In genomic region chr7:127194633-127195029, GRCm38 (mm10) we compare ENCODE assay signal across 8 mouse cellular contexts. TPM values are rescaled to one million over a fixed set of nuclear protein-coding genes. Genes with fewer than 3 reads are reported as not detected.
DNase-seq lines count a peak whose midpoint lies in the region; ATAC-seq and TF ChIP-seq lines count a peak whose summit lies in the region.

No protein-coding gene starts in this region.

- H3K9me3 ChIP-seq in limb, embryonic 14.5 days (ENCODE audit: control insufficient read depth, low read length): no peaks in the 10 kb centered on the region
- no peaks in the 10 kb centered on the region for H3K9me3 ChIP-seq in stomach, postnatal 0 days (ENCODE audit: control insufficient read depth, low read length)

- no peak overlapping the region for H3K27ac ChIP-seq in testis, adult 2 months (ENCODE audit: control insufficient read depth, insufficient read depth, low read depth, low read length)
- H3K27ac ChIP-seq in limb, embryonic 14.5 days (replicated peaks; ENCODE audit: low read depth, low read length): no peak overlapping the region
- H3K27ac ChIP-seq in stomach, postnatal 0 days (replicated peaks): no peak overlapping the region

- H3K36me3 ChIP-seq in testis, adult 2 months (ENCODE audit: control insufficient read depth, insufficient read depth, low read length): peaks cover 4% of the 10 kb centered on the region; the same call in 1 of the 2 replicates
- H3K36me3 ChIP-seq in limb, embryonic 14.5 days (ENCODE audit: control insufficient read depth, insufficient read depth, low read length): peaks cover 67% of the 10 kb centered on the region
- H3K36me3 ChIP-seq in stomach, postnatal 0 days (ENCODE audit: control insufficient read depth, insufficient read depth, low read length): peaks cover 17% of the 10 kb centered on the region; the same call in 1 of the 2 replicates

- H3K9ac ChIP-seq in limb, embryonic 14.5 days (ENCODE audit: low read depth, low read length, severe bottlenecking): peak overlapping the region; percentile 65
- no peak overlapping the region; the same call in 1 of the 2 replicates for H3K9ac ChIP-seq in stomach, postnatal 0 days (ENCODE audit: low read length)

- peak overlapping the region; percentile 61 for H3K4me2 ChIP-seq in limb, embryonic 14.5 days (replicated peaks; ENCODE audit: low read depth, low read length, severe bottlenecking)
- H3K4me2 ChIP-seq in stomach, postnatal 0 days (replicated peaks; ENCODE audit: low read depth): peak overlapping the region; percentile 70

- H3K4me1 ChIP-seq in testis, adult 2 months (ENCODE audit: control insufficient read depth, insufficient read depth, low read length): peaks cover 10% of the 10 kb centered on the region
- H3K4me1 ChIP-seq in limb, embryonic 14.5 days (ENCODE audit: control insufficient read depth, insufficient read depth, low read length): peaks cover 14% of the 10 kb centered on the region; the same call in 1 of the 2 replicates
- H3K4me1 ChIP-seq in stomach, postnatal 0 days (replicated peaks; ENCODE audit: control insufficient read depth, insufficient read depth): peaks cover 3% of the 10 kb centered on the region; the same call in 1 of the 2 replicates

- 75% methylated on average over 7 of the region's 7 CpGs for WGBS in limb, embryonic 14.5 days
- WGBS in stomach, postnatal 0 days: 60% methylated on average over 7 of the region's 7 CpGs

- TF ChIP-seq EP300 in stomach, postnatal 0 days (optimal IDR thresholded peaks at IDR 0.05): no peak

- no peak for ATAC-seq in limb, embryonic 14.5 days (ENCODE audit: low FRiP score, low read depth)
- no peak for ATAC-seq in stomach, postnatal 0 days (ENCODE audit: low FRiP score, low TSS enrichment)

- H3K4me3 ChIP-seq in testis, adult 2 months (ENCODE audit: control insufficient read depth, low read depth, low read length): peak overlapping the region; percentile 0
- H3K4me3 ChIP-seq in limb, embryonic 14.5 days (replicated peaks; ENCODE audit: low read length): peak overlapping the region; percentile 59
- peak overlapping the region; percentile 64 for H3K4me3 ChIP-seq in stomach, postnatal 0 days (ENCODE audit: low read depth, low read length)

- DNase-seq in cerebellum, adult 9-10 months: peak; percentile 45
- DNase-seq in cerebellum, postnatal 10 days: no peak
- no peak for DNase-seq in testis, postnatal 14 days (ENCODE audit: low spot score)
- no peak for DNase-seq in limb, embryonic 14.5 days (ENCODE audit: low spot score)
- no peak for DNase-seq in stomach, postnatal 0 days (ENCODE audit: low spot score)
- DNase-seq in MN1 (ENCODE audit: low spot score): no peak
- DNase-seq in right cerebral cortex, adult 18-20 months: no peak

- TF ChIP-seq CTCF in testis, adult 2 months (IDR thresholded peaks at IDR 0.05; ENCODE audit: control insufficient read depth, insufficient read depth, insufficient replicate concordance, low read depth, low read length): no peak
- no peak for TF ChIP-seq CTCF in stomach, postnatal 0 days (IDR thresholded peaks at IDR 0.05; ENCODE audit: low read depth)

- no peak for TF ChIP-seq POLR2A in testis, adult 2 months (IDR thresholded peaks at IDR 0.05; ENCODE audit: control insufficient read depth, low read depth, low read length)
- TF ChIP-seq POLR2A in limb, embryonic 14.5 days (IDR thresholded peaks at IDR 0.05; ENCODE audit: borderline replicate concordance, extremely low read depth, insufficient read depth, insufficient read length): no peak

- no peaks in the 10 kb centered on the region for H3K27me3 ChIP-seq in testis, adult 2 months (ENCODE audit: control insufficient read depth, insufficient read depth, low read length)
- H3K27me3 ChIP-seq in limb, embryonic 14.5 days (ENCODE audit: control insufficient read depth, insufficient read depth, low read length): no peaks in the 10 kb centered on the region
- H3K27me3 ChIP-seq in stomach, postnatal 0 days (ENCODE audit: control insufficient read depth, insufficient read depth, low read length): no peaks in the 10 kb centered on the region

RNA-seq across cellular contexts. Expression of gene Cd2bp2, which starts 1.2 kb away (rescaled TPM):
- 19.6 and 27.8 TPM in 2 replicates for polyA plus RNA-seq in testis, adult 2 months (2012; rRNA removed)
- 84.2 and 110 TPM in 2 replicates for polyA plus RNA-seq in limb, embryonic 14.5 days (2012; rRNA removed)
- 54.2 and 61.0 TPM in 2 replicates for polyA plus RNA-seq in limb, embryonic 14.5 days (2014; fragmentation: Nextera tagmentation; extraction: Ambion mirVana)
- polyA plus RNA-seq in stomach, postnatal 0 days (2015; fragmentation: Nextera tagmentation; extraction: Ambion mirVana): 22.8 and 25.2 TPM in 2 replicates

RNA-seq across cellular contexts. Expression of gene Tbc1d10b, which starts 13.6 kb away (rescaled TPM):
- polyA plus RNA-seq in testis, adult 2 months (2012; rRNA removed): 5.1 and 6.3 TPM in 2 replicates
- 40.8 and 46.8 TPM in 2 replicates for polyA plus RNA-seq in limb, embryonic 14.5 days (2012; rRNA removed)
- polyA plus RNA-seq in limb, embryonic 14.5 days (2014; fragmentation: Nextera tagmentation; extraction: Ambion mirVana): 27.1 and 29.3 TPM in 2 replicates
- polyA plus RNA-seq in stomach, postnatal 0 days (2015; fragmentation: Nextera tagmentation; extraction: Ambion mirVana): 11.7 and 12.1 TPM in 2 replicates

RNA-seq across cellular contexts. Expression of gene Mylpf, which starts 14.1 kb away (rescaled TPM):
- polyA plus RNA-seq in testis, adult 2 months (2012; rRNA removed): 1.3 and 1.4 TPM in 2 replicates
- polyA plus RNA-seq in limb, embryonic 14.5 days (2012; rRNA removed): 555 and 1,104 TPM in 2 replicates
- 413 and 609 TPM in 2 replicates for polyA plus RNA-seq in limb, embryonic 14.5 days (2014; fragmentation: Nextera tagmentation; extraction: Ambion mirVana)
- polyA plus RNA-seq in stomach, postnatal 0 days (2015; fragmentation: Nextera tagmentation; extraction: Ambion mirVana): 11.7 and 15.9 TPM in 2 replicates

RNA-seq across cellular contexts. Expression of gene Zfp553, which starts 38.2 kb away (rescaled TPM):
- 3.4 and 3.7 TPM in 2 replicates for polyA plus RNA-seq in testis, adult 2 months (2012; rRNA removed)
- polyA plus RNA-seq in limb, embryonic 14.5 days (2012; rRNA removed): 22.5 and 24.9 TPM in 2 replicates
- 19.4 and 20.1 TPM in 2 replicates for polyA plus RNA-seq in limb, embryonic 14.5 days (2014; fragmentation: Nextera tagmentation; extraction: Ambion mirVana)
- polyA plus RNA-seq in stomach, postnatal 0 days (2015; fragmentation: Nextera tagmentation; extraction: Ambion mirVana): 11.4 and 12.2 TPM in 2 replicates

RNA-seq across cellular contexts. Expression of gene Sept1, which starts 38.3 kb away (rescaled TPM):
- polyA plus RNA-seq in testis, adult 2 months (2012; rRNA removed): 2.8 and 3.2 TPM in 2 replicates
- 14.9 and 22.2 TPM in 2 replicates for polyA plus RNA-seq in limb, embryonic 14.5 days (2012; rRNA removed)
- polyA plus RNA-seq in limb, embryonic 14.5 days (2014; fragmentation: Nextera tagmentation; extraction: Ambion mirVana): 15.3 and 18.6 TPM in 2 replicates
- 7.0 and 7.9 TPM in 2 replicates for polyA plus RNA-seq in stomach, postnatal 0 days (2015; fragmentation: Nextera tagmentation; extraction: Ambion mirVana)

Comparison
In these comparisons a context has a peak if more than half of its experiments do, and no peak if none do; other contexts are left out.
1. H3K4me3 ChIP-seq: peak in every context shown above with its lines; median percentile 64 in stomach, postnatal 0 days; 59 in limb, embryonic 14.5 days; 0 in testis, adult 2 months.
2. RNA of gene Mylpf, which starts 14.1 kb away (polyA plus RNA-seq): 413 to 1,104 TPM in limb, embryonic 14.5 days; 11.7 to 15.9 TPM in stomach, postnatal 0 days and 1.3 to 1.4 TPM in testis, adult 2 months; every median in the first group is over 10 times any median in the second.